Mouse (Mus musculus) embryonic facial prominence, embryonic 12.5 days (tissue): ENCODE data around the gene Kap. TPM values are rescaled to one million over a fixed set of nuclear protein-coding genes. Genes with fewer than 3 reads are reported as not detected.
"Not testable (repeated sequence)": the region's sequence is repeated elsewhere in the genome, so short reads cannot be mapped to it uniquely, and the experiment has no call there.

ENCODE experiments used
- ATAC-seq: fragments of 200-750 bp; cut with Nextera tagmentation; 2 replicates; pipeline ENCODE4 v1.8.0; 2017; ENCODE audit not compliant: insufficient number of reproducible peaks, insufficient read depth, low FRiP score, low TSS enrichment
- H3K27ac ChIP-seq: fragments of 300-500 bp; sonication (generic); 2 replicates; pipeline ENCODE4 v1.5.1; 2016; ENCODE audit warnings: mild to moderate bottlenecking
- H3K27me3 ChIP-seq: fragments of 300-500 bp; sonication (generic); 2 replicates; pipeline ENCODE4 v1.6.1; 2016; ENCODE audit warnings: mild to moderate bottlenecking, moderate library complexity
- H3K36me3 ChIP-seq: fragments of 300-500 bp; sonication (generic); 2 replicates; pipeline ENCODE4 v1.6.1; 2016; ENCODE audit warnings: mild to moderate bottlenecking
- H3K4me1 ChIP-seq: fragments of 300-500 bp; sonication (generic); 2 replicates; pipeline ENCODE4 v1.6.1; 2016
- H3K4me2 ChIP-seq: fragments of 300-500 bp; sonication (generic); replicated peaks from 2 replicates; pipeline ENCODE4 v1.6.1; 2016; ENCODE audit warnings: mild to moderate bottlenecking, moderate library complexity
- H3K4me3 ChIP-seq: fragments of 300-500 bp; sonication (generic); 2 replicates; pipeline ENCODE4 v1.5.1; 2016; ENCODE audit warnings: mild to moderate bottlenecking
- H3K9ac ChIP-seq: fragments of 300-500 bp; sonication (generic); 2 replicates; pipeline ENCODE4 v1.6.1; 2016; ENCODE audit warnings: mild to moderate bottlenecking, moderate library complexity
- H3K9me3 ChIP-seq: fragments of 300-500 bp; sonication (generic); 2 replicates; pipeline ENCODE4 v1.6.1; 2016; ENCODE audit warnings: mild to moderate bottlenecking, moderate library complexity
- WGBS: fragments of 180-500 bp; shearing (Covaris S2); methylation state at CpG from one replicate; pipeline ENCODE4 v1.1.7; 2016; 5-methylcytosine and 5-hydroxymethylcytosine counted together
- polyA plus RNA-seq: library from polyadenylated mRNA; unstranded; fragments of >200 nt; fragmentation: Nextera tagmentation; extraction: Ambion mirVana; gene quantifications from 2 replicates; pipeline ENCODE4 v1.2.1, GENCODE M21; 2016

Gene Kap
- polyA plus RNA-seq = not detected in 2 replicates

DNA sequence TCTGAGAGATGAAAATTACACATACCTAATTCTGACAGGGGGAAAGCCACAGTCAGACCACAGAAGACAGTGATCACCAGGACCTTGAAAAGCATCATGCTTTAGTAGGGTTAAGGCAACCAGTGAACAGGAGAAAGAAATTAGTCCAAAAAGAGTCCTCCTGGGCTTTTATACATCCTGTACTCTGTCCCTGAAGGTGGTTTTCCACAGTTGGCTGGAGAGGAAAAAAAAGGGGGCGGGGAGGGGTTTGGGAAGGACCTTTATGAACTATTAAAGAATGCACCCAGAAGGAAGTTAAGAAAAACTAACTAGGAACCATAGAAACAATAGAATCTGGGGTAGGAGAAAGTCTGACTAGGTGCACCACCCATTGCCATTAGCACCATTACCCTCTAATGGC lies at the start of gene Kap:
TSS of gene Kap (minus strand) at position 237 of the 400 bp plus-strand sequence.
- Histone ChIP-seq H3K9ac (no peak within 1 kb of the TSS), H3K4me2 (no peak within 1 kb of the TSS), H3K4me1 (no peaks in the 10 kb centered on the region), H3K4me3 (no peak within 1 kb of the TSS), H3K36me3 (no peaks in the 10 kb centered on the region), H3K27me3 (no peaks in the 10 kb centered on the region), H3K9me3 (no peaks in the 10 kb centered on the region), H3K27ac (no peak within 1 kb of the TSS)
- 87% methylated on average over 1 of the region's 1 CpGs for WGBS
- no peak for ATAC-seq

GRCm38 (mm10) chr6:133885871-133886415 lies 32.4 kb upstream of the Kap start:
- Histone ChIP-seq H3K4me2 (no peak overlapping the region), H3K27ac (no peak overlapping the region), H3K27me3 (no peaks in the 10 kb centered on the region), H3K4me3 (no peak overlapping the region), H3K36me3 (no peaks in the 10 kb centered on the region), H3K9ac (no peak overlapping the region), H3K4me1 (no peaks in the 10 kb centered on the region), H3K9me3 (0 out of 2 replicates have a peak, but pooled peaks cover 5% of the 10 kb centered on the region)
- WGBS = 84% methylated on average over 5 of the region's 5 CpGs
- ATAC-seq = no peak

DNA sequence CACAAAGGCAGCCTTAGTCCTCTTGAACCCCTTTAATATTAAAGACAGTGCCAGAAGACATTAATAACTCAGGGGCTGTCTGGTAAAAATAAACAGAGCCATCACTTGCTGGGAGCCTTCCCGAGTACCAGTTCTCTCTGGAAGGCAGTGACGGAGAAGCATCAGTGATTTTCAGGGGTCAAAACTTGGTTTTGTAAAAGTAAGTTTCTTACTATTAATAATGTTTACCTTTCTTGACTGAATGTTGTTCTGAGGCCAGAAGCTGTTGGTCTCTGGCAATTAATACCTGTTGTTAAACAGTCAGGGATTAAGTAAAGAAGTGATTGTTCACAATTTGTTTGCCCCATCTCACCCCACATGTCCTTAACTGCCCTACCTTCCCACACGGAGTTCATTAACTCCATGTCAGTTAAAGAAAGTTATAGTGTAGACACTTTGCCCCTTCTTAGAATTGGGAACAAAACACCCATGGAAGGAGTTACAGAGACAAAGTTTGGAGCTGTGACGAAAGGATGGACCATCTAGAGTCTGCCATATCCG lies 30.0 kb upstream of the Kap start:
- ATAC-seq = no peak
- no peaks in the 10 kb centered on the region for H3K4me1 ChIP-seq
- 78% methylated on average over 5 of the region's 5 CpGs for WGBS

DNA sequence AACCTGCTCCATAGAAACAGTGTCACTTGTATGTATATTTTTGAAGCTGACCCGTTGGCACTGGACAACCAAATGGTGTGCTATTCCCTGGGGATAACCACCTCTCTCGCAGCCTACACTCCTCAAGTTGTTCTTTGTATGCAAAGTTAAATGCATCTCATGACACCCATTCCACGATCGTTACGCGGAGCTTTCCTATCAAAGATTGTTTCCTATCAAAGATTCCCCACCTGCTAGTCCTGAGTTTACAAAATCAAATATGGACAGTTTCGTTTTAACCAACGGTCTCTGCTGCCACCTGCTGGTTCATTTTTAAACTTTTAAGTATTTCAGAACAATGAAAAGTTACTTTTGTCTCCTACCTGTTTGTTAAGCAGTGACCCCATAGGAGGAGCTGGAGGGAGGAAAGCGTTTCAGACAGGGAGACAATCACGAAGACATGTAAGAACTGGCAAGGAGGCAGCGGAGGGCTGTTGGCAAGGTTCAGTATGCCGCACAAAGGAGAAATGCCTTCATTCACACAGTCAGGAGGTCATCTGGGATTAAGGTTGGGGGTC lies 22.4 kb upstream of the Kap start:
- Histone ChIP-seq H3K27me3 (no peaks in the 10 kb centered on the region), H3K9ac (no peak overlapping the region), H3K4me3 (no peak overlapping the region), H3K4me1 (no peaks in the 10 kb centered on the region), H3K27ac (no peak overlapping the region), H3K9me3 (no peaks in the 10 kb centered on the region), H3K36me3 (no peaks in the 10 kb centered on the region), H3K4me2 (no peak overlapping the region)
- WGBS = 29% methylated on average over 12 of the region's 12 CpGs
- ATAC-seq = no peak

More for the DNA sequence above, 30.0 kb upstream of the Kap start:
- no peaks in the 10 kb centered on the region for H3K36me3 ChIP-seq
- 0 out of 2 replicates have a peak, but pooled peaks cover 5% of the 10 kb centered on the region for H3K9me3 ChIP-seq
- H3K9ac ChIP-seq = no peak overlapping the region
- H3K27me3 ChIP-seq = no peaks in the 10 kb centered on the region
- H3K27ac ChIP-seq = no peak overlapping the region
- no peak overlapping the region for H3K4me2 ChIP-seq
- H3K4me3 ChIP-seq = no peak overlapping the region

DNA sequence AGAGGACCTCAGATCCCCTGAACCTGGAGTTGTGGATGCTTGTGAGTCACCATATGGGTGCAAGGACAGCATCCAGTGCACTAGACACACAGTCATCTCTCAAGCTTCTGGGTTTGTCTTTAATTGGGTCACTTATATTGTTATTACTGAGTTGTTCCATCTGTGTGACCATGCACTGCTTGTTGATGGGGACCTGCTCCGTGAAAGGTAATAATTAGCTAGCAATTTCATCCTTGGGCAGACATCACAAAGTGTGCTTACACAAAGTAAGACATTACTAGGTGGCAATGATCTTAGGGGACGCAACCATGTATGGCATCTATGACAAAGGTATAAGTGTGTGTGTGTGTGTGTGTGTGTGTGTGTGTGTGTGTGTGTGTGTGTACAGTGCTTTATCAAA lies 19.1 kb upstream of the Kap start:
- Histone ChIP-seq H3K27me3 (no peaks in the 10 kb centered on the region), H3K4me2 (no peak overlapping the region), H3K36me3 (no peaks in the 10 kb centered on the region), H3K9ac (no peak overlapping the region), H3K4me3 (no peak overlapping the region), H3K4me1 (no peaks in the 10 kb centered on the region), H3K9me3 (no peaks in the 10 kb centered on the region), H3K27ac (no peak overlapping the region)
- 74% methylated on average over 2 of the region's 2 CpGs for WGBS
- no peak for ATAC-seq

- Histone ChIP-seq H3K9me3 (no peaks in the 10 kb centered on the region), H3K36me3 (no peaks in the 10 kb centered on the region), H3K27ac (no peak overlapping the region), H3K4me2 (no peak overlapping the region), H3K4me1 (no peaks in the 10 kb centered on the region), H3K9ac (no peak overlapping the region), H3K27me3 (no peaks in the 10 kb centered on the region), H3K4me3 (no peak overlapping the region)
- no peak for ATAC-seq
- WGBS = 74% methylated on average over 1 of the region's 1 CpGs
Observed at GRCm38 (mm10) chr6:133871131-133871530, 17.6 kb upstream of the Kap start.

- no peak overlapping the region for H3K4me2 ChIP-seq
- no peak overlapping the region for H3K9ac ChIP-seq
- no peak overlapping the region for H3K4me3 ChIP-seq
- no peaks in the 10 kb centered on the region for H3K4me1 ChIP-seq
- no peaks in the 10 kb centered on the region for H3K9me3 ChIP-seq
- no peak overlapping the region for H3K27ac ChIP-seq
- no peaks in the 10 kb centered on the region for H3K36me3 ChIP-seq
- no peak for ATAC-seq
- 71% methylated on average over 1 of the region's 1 CpGs for WGBS
- no peaks in the 10 kb centered on the region for H3K27me3 ChIP-seq
Observed at GRCm38 (mm10) chr6:133868381-133868780, 14.8 kb upstream of the Kap start.

- ATAC-seq = no peak
- 76% methylated on average over 2 of the region's 2 CpGs for WGBS
- Histone ChIP-seq H3K27me3 (no peaks in the 10 kb centered on the region), H3K9ac (no peak overlapping the region), H3K27ac (no peak overlapping the region), H3K9me3 (no peaks in the 10 kb centered on the region), H3K36me3 (no peaks in the 10 kb centered on the region), H3K4me1 (no peaks in the 10 kb centered on the region), H3K4me2 (no peak overlapping the region), H3K4me3 (no peak overlapping the region)
Observed at GRCm38 (mm10) chr6:133855871-133856270, 2.3 kb upstream of the Kap start.

GRCm38 (mm10) chr6:133849359-133849758 lies 4.2 kb downstream of the Kap start:
- Histone ChIP-seq H3K9ac (no peak overlapping the region), H3K4me2 (no peak overlapping the region), H3K4me3 (no peak overlapping the region), H3K4me1 (no peaks in the 10 kb centered on the region), H3K9me3 (no peaks in the 10 kb centered on the region), H3K27ac (no peak overlapping the region), H3K27me3 (no peaks in the 10 kb centered on the region), H3K36me3 (no peaks in the 10 kb centered on the region)
- WGBS = 71% methylated on average over 2 of the region's 2 CpGs
- no peak for ATAC-seq

DNA sequence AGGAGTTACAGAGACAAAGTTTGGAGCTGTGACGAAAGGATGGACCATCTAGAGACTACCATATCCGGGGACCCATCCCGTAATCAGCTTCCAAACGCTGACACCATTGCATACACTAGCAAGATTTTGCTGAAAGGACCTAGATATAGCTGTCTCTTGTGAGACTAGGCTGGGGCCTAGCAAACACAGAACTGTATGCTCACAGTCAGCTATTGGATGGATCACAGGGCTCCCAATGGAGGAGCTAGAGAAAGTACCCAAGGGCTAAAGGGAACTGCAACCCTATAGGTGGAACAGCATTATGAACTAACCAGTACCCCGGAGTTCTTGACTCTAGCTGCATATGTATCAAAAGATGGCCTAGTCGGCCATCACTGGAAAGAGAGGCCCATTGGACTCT lies 4.7 kb downstream of the Kap start:
- not testable (repeated sequence) for H3K4me1 ChIP-seq, H3K4me3 ChIP-seq, H3K36me3 ChIP-seq, H3K4me2 ChIP-seq, H3K27me3 ChIP-seq, H3K9ac ChIP-seq, H3K9me3 ChIP-seq, ATAC-seq, H3K27ac ChIP-seq
- 84% methylated on average over 6 of the region's 6 CpGs for WGBS

DNA sequence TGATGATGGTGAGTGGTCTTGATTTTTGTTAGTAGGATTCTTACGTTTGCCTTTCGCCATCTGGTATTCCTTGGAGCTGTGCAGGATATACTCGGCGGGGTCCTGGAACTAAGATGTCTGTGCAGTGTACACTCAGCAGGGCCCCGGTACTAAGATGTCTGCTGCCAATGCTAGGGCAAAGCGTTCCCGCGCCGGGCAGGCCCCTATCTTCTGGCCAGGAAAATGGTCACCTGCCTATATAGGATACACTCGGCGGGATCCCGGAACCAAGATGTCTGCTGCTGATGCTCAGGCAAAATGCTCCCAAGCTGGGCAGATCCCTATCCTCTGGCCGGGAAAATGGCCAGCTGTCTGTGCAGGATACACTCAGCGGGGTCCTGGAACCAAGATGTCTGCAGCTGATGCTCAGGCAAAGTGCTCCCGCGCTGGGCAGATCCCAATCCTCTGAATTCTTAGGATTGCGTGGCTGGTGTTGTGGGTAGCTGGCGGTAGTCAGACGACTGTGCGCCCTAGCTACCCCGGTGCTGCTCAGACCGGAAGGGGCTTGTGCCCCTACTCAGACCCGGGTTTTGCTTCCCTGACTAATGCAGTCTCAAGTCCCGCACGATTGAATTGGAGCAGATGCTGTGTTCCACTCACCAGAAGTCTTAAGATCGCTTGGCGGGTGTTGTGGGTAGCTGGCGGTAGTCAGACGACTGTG lies 15.1 kb downstream of the Kap start:
- not testable (repeated sequence) for H3K27me3 ChIP-seq, H3K4me3 ChIP-seq, H3K4me1 ChIP-seq, H3K9ac ChIP-seq, H3K36me3 ChIP-seq, ATAC-seq, H3K27ac ChIP-seq, H3K9me3 ChIP-seq, H3K4me2 ChIP-seq
- WGBS = 88% methylated on average over 29 of the region's 29 CpGs

GRCm38 (mm10) chr6:133812342-133812741 lies 41.2 kb downstream of the Kap start:
- 30% methylated on average over 1 of the region's 1 CpGs for WGBS
- Histone ChIP-seq H3K36me3 (no peaks in the 10 kb centered on the region), H3K4me3 (no peak overlapping the region), H3K27ac (no peak overlapping the region), H3K4me2 (no peak overlapping the region), H3K4me1 (no peaks in the 10 kb centered on the region), H3K27me3 (no peaks in the 10 kb centered on the region), H3K9me3 (no peaks in the 10 kb centered on the region), H3K9ac (no peak overlapping the region)
- no peak for ATAC-seq
